Mouse (Mus musculus): ENCODE measurements around the gene Cacna1c. TPM values are rescaled to one million over a fixed set of nuclear protein-coding genes. Genes with fewer than 3 reads are reported as not detected.

Cacna1c gene
- polyA plus RNA-seq, 1 experiment from 2014 or later, result 0.64 TPM

- Histone ChIP-seq H3K27ac (no peak overlapping the region), H3K36me3 (no peaks in the 10 kb centered on the region), H3K27me3 (replicated peaks) (peaks cover 11% of the 10 kb centered on the region; the same call in 1 of the 2 replicates), H3K4me1 (peaks cover 3% of the 10 kb centered on the region), H3K4me3 (no peak overlapping the region), H3K9me3 (replicated peaks) (no peaks in the 10 kb centered on the region), H3K4me2 (no peak overlapping the region), H3K9ac (no peak overlapping the region)
- ATAC-seq, result no peak
- 63% methylated on average over 6 of the region's 6 CpGs for WGBS (ENCODE audit: insufficient replicate concordance)
Measured at GRCm38 (mm10) chr6:118963806-118964205, 232.4 kb downstream of the Cacna1c start.

GRCm38 (mm10) chr6:118963283-118963682, 232.9 kb downstream of the Cacna1c start:
- 55% methylated on average over 5 of the region's 5 CpGs for WGBS (ENCODE audit: insufficient replicate concordance)
- H3K9me3 ChIP-seq (replicated peaks), result no peaks in the 10 kb centered on the region
- no peak for ATAC-seq
- H3K9ac ChIP-seq, result no peak overlapping the region
- no peak overlapping the region for H3K4me3 ChIP-seq
- H3K4me1 ChIP-seq, result no peaks in the 10 kb centered on the region
- H3K4me2 ChIP-seq, result no peak overlapping the region
- H3K27me3 ChIP-seq (replicated peaks), result peaks cover 11% of the 10 kb centered on the region; the same call in 1 of the 2 replicates
- H3K27ac ChIP-seq, result no peak overlapping the region
- H3K36me3 ChIP-seq, result no peaks in the 10 kb centered on the region

GRCm38 (mm10) chr6:118958529-118958928, 237.7 kb downstream of the Cacna1c start:
- no peak overlapping the region for H3K27ac ChIP-seq
- 79% methylated on average over 9 of the region's 9 CpGs for WGBS (ENCODE audit: insufficient replicate concordance)

GRCm38 (mm10) chr6:118956234-118956633, 240.0 kb downstream of the Cacna1c start:
- Histone ChIP-seq H3K4me3 (no peak overlapping the region), H3K27ac (no peak overlapping the region), H3K9ac (no peak overlapping the region), H3K4me2 (no peak overlapping the region), H3K4me1 (no peaks in the 10 kb centered on the region), H3K27me3 (replicated peaks) (no peaks in the 10 kb centered on the region), H3K9me3 (replicated peaks) (no peaks in the 10 kb centered on the region), H3K36me3 (no peaks in the 10 kb centered on the region)
- WGBS (ENCODE audit: insufficient replicate concordance), result 65% methylated on average over 4 of the region's 4 CpGs
- no peak for ATAC-seq

More at GRCm38 (mm10) chr6:118958529-118958928, 237.7 kb downstream of the Cacna1c start:
- no peaks in the 10 kb centered on the region for H3K9me3 ChIP-seq (replicated peaks)
- H3K4me2 ChIP-seq, result no peak overlapping the region
- no peaks in the 10 kb centered on the region for H3K36me3 ChIP-seq
- no peak overlapping the region for H3K4me3 ChIP-seq
- no peak overlapping the region for H3K9ac ChIP-seq
- no peaks in the 10 kb centered on the region; the same call in 1 of the 2 replicates for H3K27me3 ChIP-seq (replicated peaks)
- ATAC-seq, result no peak
- no peaks in the 10 kb centered on the region for H3K4me1 ChIP-seq

- no peaks in the 10 kb centered on the region for H3K27me3 ChIP-seq (replicated peaks)
- H3K9ac ChIP-seq, result no peak overlapping the region
- H3K36me3 ChIP-seq, result no peaks in the 10 kb centered on the region
- no peak overlapping the region for H3K4me2 ChIP-seq
- no peak overlapping the region for H3K27ac ChIP-seq
- H3K9me3 ChIP-seq (replicated peaks), result no peaks in the 10 kb centered on the region
- no peak for ATAC-seq
- H3K4me3 ChIP-seq, result no peak overlapping the region
- no peaks in the 10 kb centered on the region for H3K4me1 ChIP-seq
Measured at GRCm38 (mm10) chr6:118955777-118956176, 240.4 kb downstream of the Cacna1c start.

- no peak overlapping the region for H3K9ac ChIP-seq
- H3K4me1 ChIP-seq, result no peaks in the 10 kb centered on the region; the same call in 1 of the 2 replicates
- H3K27me3 ChIP-seq (replicated peaks), result no peaks in the 10 kb centered on the region
- no peaks in the 10 kb centered on the region for H3K36me3 ChIP-seq
- no peak overlapping the region for H3K4me2 ChIP-seq
- no peak for ATAC-seq
- H3K9me3 ChIP-seq (replicated peaks), result no peaks in the 10 kb centered on the region
- H3K4me3 ChIP-seq, result no peak overlapping the region
- H3K27ac ChIP-seq, result no peak overlapping the region
- 68% methylated on average over 7 of the region's 7 CpGs for WGBS (ENCODE audit: insufficient replicate concordance)
Measured at GRCm38 (mm10) chr6:118954988-118955554, 241.1 kb downstream of the Cacna1c start.

GRCm38 (mm10) chr6:118952377-118952776, 243.8 kb downstream of the Cacna1c start:
- 74% methylated on average over 9 of the region's 9 CpGs for WGBS (ENCODE audit: insufficient replicate concordance)
- Histone ChIP-seq H3K36me3 (no peaks in the 10 kb centered on the region), H3K9me3 (replicated peaks) (no peaks in the 10 kb centered on the region), H3K9ac (no peak overlapping the region), H3K27ac (no peak overlapping the region), H3K4me3 (no peak overlapping the region), H3K27me3 (replicated peaks) (no peaks in the 10 kb centered on the region), H3K4me1 (peaks cover 10% of the 10 kb centered on the region; the same call in 1 of the 2 replicates), H3K4me2 (no peak overlapping the region)
- ATAC-seq, result no peak

GRCm38 (mm10) chr6:118950190-118950589, 246.0 kb downstream of the Cacna1c start:
- 68% methylated on average over 13 of the region's 13 CpGs for WGBS (ENCODE audit: insufficient replicate concordance)
- Histone ChIP-seq H3K4me1 (peaks cover 10% of the 10 kb centered on the region; the same call in 1 of the 2 replicates), H3K27me3 (replicated peaks) (no peaks in the 10 kb centered on the region), H3K4me3 (no peak overlapping the region), H3K4me2 (no peak overlapping the region), H3K36me3 (no peaks in the 10 kb centered on the region), H3K9me3 (replicated peaks) (no peaks in the 10 kb centered on the region), H3K9ac (no peak overlapping the region), H3K27ac (no peak overlapping the region)
- no peak for ATAC-seq

- Histone ChIP-seq H3K36me3 (no peaks in the 10 kb centered on the region), H3K9me3 (replicated peaks) (no peaks in the 10 kb centered on the region), H3K27ac (no peak overlapping the region), H3K27me3 (replicated peaks) (no peaks in the 10 kb centered on the region), H3K4me3 (no peak overlapping the region), H3K4me2 (no peak overlapping the region), H3K9ac (no peak overlapping the region), H3K4me1 (peaks cover 10% of the 10 kb centered on the region; the same call in 1 of the 2 replicates)
- 80% methylated on average over 8 of the region's 8 CpGs for WGBS (ENCODE audit: insufficient replicate concordance)
- ATAC-seq, result no peak
Measured at GRCm38 (mm10) chr6:118947286-118947685, 248.9 kb downstream of the Cacna1c start.

- H3K27me3 ChIP-seq (replicated peaks), result no peaks in the 10 kb centered on the region
Measured at GRCm38 (mm10) chr6:118946660-118947059, 249.6 kb downstream of the Cacna1c start.

GRCm38 (mm10) chr6:118944093-118944492, 252.1 kb downstream of the Cacna1c start:
- Histone ChIP-seq H3K4me2 (no peak overlapping the region), H3K36me3 (no peaks in the 10 kb centered on the region), H3K4me1 (0 out of 2 replicates have a peak, but pooled peaks cover 1% of the 10 kb centered on the region), H3K4me3 (no peak overlapping the region), H3K9ac (no peak overlapping the region), H3K27me3 (replicated peaks) (0 out of 2 replicates have a peak, but pooled peaks cover 3% of the 10 kb centered on the region), H3K9me3 (replicated peaks) (no peaks in the 10 kb centered on the region), H3K27ac (no peak overlapping the region)
- WGBS (ENCODE audit: insufficient replicate concordance), result 62% methylated on average over 4 of the region's 4 CpGs
- ATAC-seq, result no peak

More at GRCm38 (mm10) chr6:118946660-118947059, 249.6 kb downstream of the Cacna1c start:
- no peak overlapping the region for H3K9ac ChIP-seq
- no peak overlapping the region for H3K27ac ChIP-seq
- no peak overlapping the region for H3K4me2 ChIP-seq
- H3K36me3 ChIP-seq, result no peaks in the 10 kb centered on the region
- ATAC-seq, result no peak
- H3K9me3 ChIP-seq (replicated peaks), result no peaks in the 10 kb centered on the region
- no peak overlapping the region for H3K4me3 ChIP-seq
- H3K4me1 ChIP-seq, result peaks cover 10% of the 10 kb centered on the region; the same call in 1 of the 2 replicates
- 73% methylated on average over 6 of the region's 6 CpGs for WGBS (ENCODE audit: insufficient replicate concordance)

- H3K9me3 ChIP-seq (replicated peaks), result no peaks in the 10 kb centered on the region
- 81% methylated on average over 4 of the region's 4 CpGs for WGBS (ENCODE audit: insufficient replicate concordance)
- H3K36me3 ChIP-seq, result no peaks in the 10 kb centered on the region
- H3K27me3 ChIP-seq (replicated peaks), result peaks cover 4% of the 10 kb centered on the region; the same call in 1 of the 2 replicates
- no peak for ATAC-seq
- no peaks in the 10 kb centered on the region for H3K4me1 ChIP-seq
- no peak overlapping the region for H3K27ac ChIP-seq
- no peak overlapping the region for H3K4me2 ChIP-seq
- H3K4me3 ChIP-seq, result no peak overlapping the region
- no peak overlapping the region for H3K9ac ChIP-seq
Measured at GRCm38 (mm10) chr6:118941816-118942215, 254.4 kb downstream of the Cacna1c start.

- Histone ChIP-seq H3K9me3 (replicated peaks) (no peaks in the 10 kb centered on the region), H3K4me3 (no peak overlapping the region), H3K4me2 (no peak overlapping the region), H3K36me3 (no peaks in the 10 kb centered on the region), H3K27me3 (replicated peaks) (peaks cover 4% of the 10 kb centered on the region; the same call in 1 of the 2 replicates), H3K27ac (no peak overlapping the region), H3K4me1 (no peaks in the 10 kb centered on the region), H3K9ac (no peak overlapping the region)
- WGBS (ENCODE audit: insufficient replicate concordance), result 50% methylated on average over 3 of the region's 3 CpGs
- no peak for ATAC-seq
Measured at GRCm38 (mm10) chr6:118941036-118941435, 255.2 kb downstream of the Cacna1c start.

All from liver, embryonic 12.5 days (tissue).